Mouse (Mus musculus): Measurements from ENCODE around the gene Myo1g. TPM values are rescaled to one million over a fixed set of nuclear protein-coding genes. Genes with fewer than 3 reads are reported as not detected.

Gene Myo1g
- polyA plus RNA-seq, 1 experiment from 2014 or later = 0.60 TPM

- H3K27me3 ChIP-seq (ENCODE audit: control insufficient read depth, insufficient read depth, low read length) = no peaks in the 10 kb centered on the region
- no peak for ATAC-seq (ENCODE audit: low FRiP score, low TSS enrichment)
- no peaks in the 10 kb centered on the region for H3K36me3 ChIP-seq (ENCODE audit: control insufficient read depth, insufficient read depth, low read length)
- WGBS = 68% methylated on average over 6 of the region's 6 CpGs
- H3K4me3 ChIP-seq (ENCODE audit: low read length) = no peak overlapping the region
- no peaks in the 10 kb centered on the region for H3K9me3 ChIP-seq (ENCODE audit: control insufficient read depth, low read length)
- no peak overlapping the region for H3K9ac ChIP-seq (ENCODE audit: low read depth, low read length)
- H3K4me2 ChIP-seq (replicated peaks; ENCODE audit: low read depth, low read length) = no peak overlapping the region
- no peak overlapping the region for H3K27ac ChIP-seq (ENCODE audit: low read depth, low read length)
- 0 out of 2 replicates have a peak, but pooled peaks cover 3% of the 10 kb centered on the region for H3K4me1 ChIP-seq (ENCODE audit: control insufficient read depth, insufficient read depth, low read length)
Observed at GRCm38 (mm10) chr11:6486916-6487315, 33.8 kb downstream of the Myo1g start.

DNA sequence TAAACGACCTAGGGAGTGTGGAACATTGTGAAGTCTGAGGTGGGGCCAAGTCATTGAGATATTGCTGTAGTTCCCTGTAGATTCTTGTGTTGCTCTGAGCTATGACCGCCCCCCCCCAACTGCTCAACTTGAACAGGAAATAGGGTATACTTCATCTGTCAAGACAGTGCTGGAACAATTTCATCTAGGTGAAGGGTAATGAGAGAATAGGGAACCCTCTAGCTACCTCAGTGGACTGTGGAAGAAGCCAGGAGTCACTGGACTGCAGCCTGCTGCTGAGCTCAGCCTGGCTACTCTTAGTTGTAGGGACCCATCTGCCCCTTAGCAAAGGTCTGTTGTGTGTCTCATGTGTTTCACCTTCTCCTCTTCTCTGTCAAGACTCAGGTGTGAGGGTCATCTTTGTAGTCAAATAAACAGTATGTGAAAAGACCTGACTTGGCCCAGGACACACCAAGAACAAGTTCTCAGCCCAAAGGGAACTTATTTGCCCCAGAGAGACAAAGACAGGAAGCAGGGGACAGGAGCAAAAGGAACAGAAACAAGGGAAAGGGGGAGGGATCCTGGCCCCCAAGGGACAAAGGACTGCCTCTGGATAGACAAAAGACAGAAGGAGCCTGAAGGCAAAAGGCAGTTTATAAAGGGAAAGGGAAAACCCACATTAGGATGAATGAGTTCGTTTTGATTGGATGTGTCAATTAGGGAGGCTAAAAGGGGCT is 36.4 kb downstream of the Myo1g start:
- H3K27ac ChIP-seq (ENCODE audit: low read depth, low read length) = no peak overlapping the region
- no peak overlapping the region for H3K4me2 ChIP-seq (replicated peaks; ENCODE audit: low read depth, low read length)
- no peaks in the 10 kb centered on the region for H3K36me3 ChIP-seq (ENCODE audit: control insufficient read depth, insufficient read depth, low read length)
- no peak for ATAC-seq (ENCODE audit: low FRiP score, low TSS enrichment)
- no peaks in the 10 kb centered on the region for H3K27me3 ChIP-seq (ENCODE audit: control insufficient read depth, insufficient read depth, low read length)
- H3K9me3 ChIP-seq (ENCODE audit: control insufficient read depth, low read length) = no peaks in the 10 kb centered on the region
- H3K9ac ChIP-seq (ENCODE audit: low read depth, low read length) = no peak overlapping the region
- 57% methylated on average over 3 of the region's 3 CpGs for WGBS
- H3K4me3 ChIP-seq (ENCODE audit: low read length) = no peak overlapping the region
- 0 out of 2 replicates have a peak, but pooled peaks cover 3% of the 10 kb centered on the region for H3K4me1 ChIP-seq (ENCODE audit: control insufficient read depth, insufficient read depth, low read length)

GRCm38 (mm10) chr11:6483103-6483502 is 37.7 kb downstream of the Myo1g start:
- H3K4me1 ChIP-seq (ENCODE audit: control insufficient read depth, insufficient read depth, low read length) = 0 out of 2 replicates have a peak, but pooled peaks cover 3% of the 10 kb centered on the region
- no peaks in the 10 kb centered on the region for H3K9me3 ChIP-seq (ENCODE audit: control insufficient read depth, low read length)
- no peak overlapping the region for H3K4me3 ChIP-seq (ENCODE audit: low read length)
- WGBS = 84% methylated on average over 2 of the region's 2 CpGs
- H3K9ac ChIP-seq (ENCODE audit: low read depth, low read length) = no peak overlapping the region
- H3K27ac ChIP-seq (ENCODE audit: low read depth, low read length) = no peak overlapping the region
- no peaks in the 10 kb centered on the region for H3K27me3 ChIP-seq (ENCODE audit: control insufficient read depth, insufficient read depth, low read length)
- no peaks in the 10 kb centered on the region for H3K36me3 ChIP-seq (ENCODE audit: control insufficient read depth, insufficient read depth, low read length)
- no peak for ATAC-seq (ENCODE audit: low FRiP score, low TSS enrichment)
- H3K4me2 ChIP-seq (replicated peaks; ENCODE audit: low read depth, low read length) = no peak overlapping the region

- ATAC-seq (ENCODE audit: low FRiP score, low TSS enrichment) = no peak
- WGBS = 67% methylated on average over 6 of the region's 6 CpGs
Observed at GRCm38 (mm10) chr11:6481669-6482185, 39.0 kb downstream of the Myo1g start.

DNA sequence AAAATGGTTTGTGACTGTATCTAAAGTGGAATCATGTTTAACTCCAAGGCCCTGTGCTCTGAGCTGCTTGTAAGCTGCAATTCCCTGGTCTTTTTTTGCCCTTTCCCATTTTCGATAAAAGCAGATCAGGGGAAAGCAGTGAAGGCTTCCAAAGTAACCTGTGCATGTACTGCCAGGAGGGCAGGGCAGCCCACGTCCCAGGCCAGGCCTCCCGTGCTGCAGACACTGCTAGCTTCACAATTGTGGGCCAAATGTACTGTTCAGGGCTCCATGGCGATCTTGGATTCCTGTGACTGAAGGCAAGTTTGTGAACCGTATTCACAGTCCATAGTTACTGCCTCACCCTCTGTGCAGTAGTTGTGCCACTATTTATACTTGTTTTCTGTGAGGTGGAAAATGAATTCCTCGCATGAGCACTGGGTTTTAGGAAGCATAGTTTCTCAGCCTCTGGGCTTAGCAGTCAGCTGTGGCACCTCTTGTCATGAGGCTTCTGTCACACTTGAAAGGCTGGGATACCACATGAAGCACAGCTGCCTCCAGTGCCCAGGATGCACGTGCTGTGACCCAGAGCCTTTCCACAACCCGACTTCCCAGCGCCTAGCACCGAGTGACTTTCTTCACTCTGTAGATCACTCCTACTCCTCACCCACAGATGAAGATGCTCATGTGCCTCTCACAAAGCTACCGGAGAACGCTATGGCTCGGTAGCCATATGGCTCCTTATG is 39.9 kb downstream of the Myo1g start:
- 80% methylated on average over 13 of the region's 13 CpGs for WGBS
- no peak overlapping the region for H3K4me2 ChIP-seq (replicated peaks; ENCODE audit: low read depth, low read length)
- H3K27me3 ChIP-seq (ENCODE audit: control insufficient read depth, insufficient read depth, low read length) = no peaks in the 10 kb centered on the region
- H3K4me3 ChIP-seq (ENCODE audit: low read length) = no peak overlapping the region
- no peaks in the 10 kb centered on the region for H3K9me3 ChIP-seq (ENCODE audit: control insufficient read depth, low read length)
- no peak overlapping the region for H3K9ac ChIP-seq (ENCODE audit: low read depth, low read length)
- no peaks in the 10 kb centered on the region for H3K36me3 ChIP-seq (ENCODE audit: control insufficient read depth, insufficient read depth, low read length)
- ATAC-seq (ENCODE audit: low FRiP score, low TSS enrichment) = no peak
- no peak overlapping the region for H3K27ac ChIP-seq (ENCODE audit: low read depth, low read length)
- H3K4me1 ChIP-seq (ENCODE audit: control insufficient read depth, insufficient read depth, low read length) = no peaks in the 10 kb centered on the region

More at GRCm38 (mm10) chr11:6481669-6482185, 39.0 kb downstream of the Myo1g start:
- H3K9ac ChIP-seq (ENCODE audit: low read depth, low read length) = no peak overlapping the region
- no peaks in the 10 kb centered on the region for H3K36me3 ChIP-seq (ENCODE audit: control insufficient read depth, insufficient read depth, low read length)
- no peak overlapping the region for H3K4me3 ChIP-seq (ENCODE audit: low read length)
- H3K27me3 ChIP-seq (ENCODE audit: control insufficient read depth, insufficient read depth, low read length) = no peaks in the 10 kb centered on the region
- H3K27ac ChIP-seq (ENCODE audit: low read depth, low read length) = no peak overlapping the region
- H3K4me2 ChIP-seq (replicated peaks; ENCODE audit: low read depth, low read length) = no peak overlapping the region
- no peaks in the 10 kb centered on the region for H3K9me3 ChIP-seq (ENCODE audit: control insufficient read depth, low read length)
- H3K4me1 ChIP-seq (ENCODE audit: control insufficient read depth, insufficient read depth, low read length) = no peaks in the 10 kb centered on the region

GRCm38 (mm10) chr11:6480191-6480590 is 40.6 kb downstream of the Myo1g start:
- H3K27me3 ChIP-seq (ENCODE audit: control insufficient read depth, insufficient read depth, low read length) = no peaks in the 10 kb centered on the region
- WGBS = 65% methylated on average over 7 of the region's 7 CpGs
- no peak overlapping the region for H3K27ac ChIP-seq (ENCODE audit: low read depth, low read length)
- H3K9me3 ChIP-seq (ENCODE audit: control insufficient read depth, low read length) = no peaks in the 10 kb centered on the region
- ATAC-seq (ENCODE audit: low FRiP score, low TSS enrichment) = no peak
- H3K4me3 ChIP-seq (ENCODE audit: low read length) = no peak overlapping the region
- no peak overlapping the region for H3K9ac ChIP-seq (ENCODE audit: low read depth, low read length)
- no peak overlapping the region for H3K4me2 ChIP-seq (replicated peaks; ENCODE audit: low read depth, low read length)
- H3K36me3 ChIP-seq (ENCODE audit: control insufficient read depth, insufficient read depth, low read length) = no peaks in the 10 kb centered on the region
- no peaks in the 10 kb centered on the region for H3K4me1 ChIP-seq (ENCODE audit: control insufficient read depth, insufficient read depth, low read length)

DNA sequence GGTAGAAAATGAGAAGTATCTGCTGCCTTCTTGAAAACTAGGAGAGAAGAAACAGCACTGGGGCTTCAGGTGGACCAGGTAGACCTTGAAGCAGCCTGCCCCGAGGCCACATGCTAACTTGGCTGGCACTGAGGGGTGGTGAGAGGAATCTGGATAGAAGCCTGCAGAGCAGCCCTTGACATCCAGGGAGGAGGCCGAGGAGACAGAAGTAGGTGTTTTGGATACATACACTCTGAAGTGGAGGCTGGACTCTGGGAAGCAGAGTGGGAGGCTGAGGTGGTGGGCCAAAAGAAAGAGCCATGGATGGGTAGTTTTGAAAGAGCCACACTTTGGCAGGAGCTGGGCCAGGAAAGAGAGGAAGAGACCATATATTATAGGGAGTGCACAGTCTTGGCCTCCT is 41.5 kb downstream of the Myo1g start:
- Histone ChIP-seq H3K27me3 (ENCODE audit: control insufficient read depth, insufficient read depth, low read length) (no peaks in the 10 kb centered on the region), H3K9ac (ENCODE audit: low read depth, low read length) (no peak overlapping the region), H3K9me3 (ENCODE audit: control insufficient read depth, low read length) (no peaks in the 10 kb centered on the region), H3K36me3 (ENCODE audit: control insufficient read depth, insufficient read depth, low read length) (no peaks in the 10 kb centered on the region; the same call in 1 of the 2 replicates), H3K4me2 (replicated peaks; ENCODE audit: low read depth, low read length) (no peak overlapping the region), H3K4me3 (ENCODE audit: low read length) (no peak overlapping the region), H3K4me1 (ENCODE audit: control insufficient read depth, insufficient read depth, low read length) (peaks cover 2% of the 10 kb centered on the region; the same call in 1 of the 2 replicates), H3K27ac (ENCODE audit: low read depth, low read length) (no peak overlapping the region)
- ATAC-seq (ENCODE audit: low FRiP score, low TSS enrichment) = no peak
- 81% methylated on average over 2 of the region's 2 CpGs for WGBS

DNA sequence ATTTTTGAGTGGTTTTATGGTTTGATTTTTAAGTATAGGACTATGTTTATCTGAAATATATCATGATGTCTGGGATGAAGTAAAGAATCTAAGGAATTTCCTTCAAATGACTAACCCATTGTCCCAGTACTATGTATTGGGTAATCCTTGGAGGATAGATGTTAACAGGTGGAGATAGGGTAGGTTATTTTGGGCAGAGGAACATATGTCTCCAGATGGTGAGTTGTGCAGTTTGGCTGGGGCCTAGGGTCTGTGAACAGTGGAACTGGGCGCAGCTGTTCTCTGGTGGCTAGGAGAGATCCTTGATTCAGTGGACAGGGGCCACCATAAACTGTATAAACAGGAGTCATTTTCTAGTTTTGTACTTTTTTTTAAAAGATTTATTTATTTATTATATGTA is 43.4 kb downstream of the Myo1g start:
- Histone ChIP-seq H3K27me3 (ENCODE audit: control insufficient read depth, insufficient read depth, low read length) (no peaks in the 10 kb centered on the region), H3K4me2 (replicated peaks; ENCODE audit: low read depth, low read length) (no peak overlapping the region), H3K4me3 (ENCODE audit: low read length) (no peak overlapping the region), H3K4me1 (ENCODE audit: control insufficient read depth, insufficient read depth, low read length) (peaks cover 14% of the 10 kb centered on the region), H3K27ac (ENCODE audit: low read depth, low read length) (no peak overlapping the region), H3K9ac (ENCODE audit: low read depth, low read length) (no peak overlapping the region), H3K36me3 (ENCODE audit: control insufficient read depth, insufficient read depth, low read length) (peaks cover 7% of the 10 kb centered on the region; the same call in 1 of the 2 replicates), H3K9me3 (ENCODE audit: control insufficient read depth, low read length) (no peaks in the 10 kb centered on the region)
- 96% methylated on average over 1 of the region's 1 CpGs for WGBS
- ATAC-seq (ENCODE audit: low FRiP score, low TSS enrichment) = no peak

DNA sequence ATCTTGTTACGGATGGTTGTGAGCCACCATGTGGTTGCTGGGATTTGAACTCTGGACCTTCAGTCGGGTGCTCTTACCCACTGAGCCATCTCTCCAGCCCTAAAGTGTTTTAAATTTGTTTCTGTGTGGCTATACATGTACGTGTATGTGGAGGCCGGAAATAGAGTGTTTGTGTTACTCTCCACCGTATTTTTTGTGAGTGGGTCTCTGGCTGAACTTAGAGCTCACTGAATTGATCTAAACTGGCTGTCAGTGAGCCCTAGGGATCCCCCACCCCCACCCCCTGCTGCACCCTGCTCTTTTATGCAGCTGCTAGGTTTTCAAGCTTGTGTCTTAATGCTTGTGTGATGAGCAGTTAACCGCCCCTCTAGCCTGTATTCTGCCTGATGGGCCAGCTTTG is 43.9 kb downstream of the Myo1g start:
- no peaks in the 10 kb centered on the region for H3K27me3 ChIP-seq (ENCODE audit: control insufficient read depth, insufficient read depth, low read length)
- H3K4me2 ChIP-seq (replicated peaks; ENCODE audit: low read depth, low read length) = no peak overlapping the region
- no peak overlapping the region for H3K4me3 ChIP-seq (ENCODE audit: low read length)
- no peak for ATAC-seq (ENCODE audit: low FRiP score, low TSS enrichment)
- H3K36me3 ChIP-seq (ENCODE audit: control insufficient read depth, insufficient read depth, low read length) = peaks cover 7% of the 10 kb centered on the region; the same call in 1 of the 2 replicates
- no peaks in the 10 kb centered on the region for H3K9me3 ChIP-seq (ENCODE audit: control insufficient read depth, low read length)
- no peak overlapping the region for H3K9ac ChIP-seq (ENCODE audit: low read depth, low read length)
- WGBS = 67% methylated on average over 6 of the region's 6 CpGs
- no peak overlapping the region for H3K27ac ChIP-seq (ENCODE audit: low read depth, low read length)
- H3K4me1 ChIP-seq (ENCODE audit: control insufficient read depth, insufficient read depth, low read length) = peaks cover 14% of the 10 kb centered on the region

All from kidney, embryonic 14.5 days (tissue).